Mouse (Mus musculus): ENCODE measurements at regions not wholly inside any gene's neighbourhood (a gene's known extent, or its start where the extent isn't known, plus 50 kb on each side); places are given as distances from the start of the nearest gene placed in this dataset.

- TF ChIP-seq CTCF (IDR thresholded peaks at IDR 0.05; ENCODE audit: low read depth, low read length) (no peak), POLR2A (IDR thresholded peaks at IDR 0.05; ENCODE audit: extremely low read depth, insufficient read depth, low read length) (no peak)
Observed at GRCm38 (mm10) chr13:45287217-45287616, 102.3 kb upstream of the Mylip start.

Measured in liver, adult 2 months (tissue).